Mouse (Mus musculus) adrenal gland (tissue): ENCODE results near the gene Rtkn2.

ENCODE experiments used
- intact Hi-C: fragments of 180-260 bp; cut with DNase I; formaldehyde crosslinking; loops from one replicate; pipeline ENCODE4 v1.15.1; 2025

Rtkn2 gene

DNA sequence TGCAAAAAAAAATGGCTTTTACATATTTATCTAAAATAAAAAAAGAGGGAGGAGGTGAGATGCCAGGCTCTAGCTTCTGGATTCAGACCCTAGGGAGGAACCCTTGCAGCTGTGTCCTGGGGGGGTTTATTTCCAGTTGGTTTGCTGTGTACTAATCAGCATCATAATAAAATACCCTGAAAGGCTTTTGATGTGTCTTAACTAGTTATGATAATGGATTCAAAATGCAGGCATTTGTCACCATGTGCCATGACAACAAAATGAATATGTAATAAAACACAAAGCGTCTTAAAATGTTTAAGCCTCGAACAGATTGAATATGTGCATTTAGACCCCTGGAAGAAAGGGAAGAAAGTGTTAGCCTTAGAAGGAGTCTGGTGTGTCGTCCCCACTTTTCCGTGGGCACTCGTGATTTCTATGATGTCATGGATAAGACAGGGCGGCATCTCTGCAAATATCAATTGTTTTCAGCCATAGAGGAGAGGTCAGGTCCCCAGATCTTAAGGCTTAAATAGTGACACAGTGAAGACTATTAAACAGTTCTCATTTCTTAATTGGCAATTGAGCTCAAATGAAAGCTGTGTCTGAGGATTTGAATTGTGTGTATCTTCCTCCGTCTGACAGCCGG lies 59.7 kb downstream of the Rtkn2 start:
- intact Hi-C loops: no loop called here

DNA sequence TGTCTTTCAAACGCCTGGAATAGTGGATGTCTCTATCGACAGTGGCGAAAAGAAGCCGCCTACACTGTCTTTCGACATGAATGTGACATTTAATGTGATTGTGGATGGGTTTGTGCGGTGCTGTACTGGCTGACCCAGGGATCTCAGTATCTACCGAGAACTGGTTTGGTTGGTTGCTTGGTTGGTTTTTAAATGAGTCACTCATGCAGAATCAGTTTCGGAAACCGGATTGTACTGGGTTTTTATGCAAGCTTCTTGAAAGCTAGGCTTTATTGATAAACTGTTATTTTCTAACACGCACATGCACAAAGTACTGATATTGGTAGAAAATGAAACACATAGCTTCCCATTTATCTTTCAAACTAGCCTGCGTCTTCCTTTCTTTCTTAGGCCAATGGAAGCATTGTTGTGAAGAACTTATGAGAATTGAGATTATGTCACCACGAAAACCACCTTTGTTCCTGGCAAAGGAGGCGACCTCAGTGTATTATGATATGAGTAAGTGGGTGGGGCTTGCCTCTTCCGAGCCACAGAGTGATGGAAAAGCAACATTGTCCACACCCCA lies 60.4 kb downstream of the Rtkn2 start:
- intact Hi-C loops: no loop called here

DNA sequence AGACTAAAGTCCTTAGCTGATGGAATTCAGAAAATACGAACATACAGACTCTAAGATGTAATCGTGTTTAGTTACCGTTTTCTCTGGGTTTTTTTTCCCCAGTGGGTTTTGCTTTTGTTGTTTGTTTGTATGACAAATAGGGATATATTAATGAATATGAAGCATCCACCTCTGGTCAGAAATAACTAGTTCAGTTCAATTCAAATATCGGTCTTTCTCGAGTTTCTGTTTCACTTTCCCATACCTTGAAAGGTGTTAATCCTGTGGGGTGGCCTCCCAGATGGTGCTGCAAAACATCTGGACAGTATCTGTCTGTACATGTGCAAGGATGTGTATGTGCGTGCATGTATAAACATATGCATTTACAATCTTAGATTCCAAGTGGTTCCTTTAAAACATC lies 61.0 kb downstream of the Rtkn2 start:
- intact Hi-C loops: no loop called here

DNA sequence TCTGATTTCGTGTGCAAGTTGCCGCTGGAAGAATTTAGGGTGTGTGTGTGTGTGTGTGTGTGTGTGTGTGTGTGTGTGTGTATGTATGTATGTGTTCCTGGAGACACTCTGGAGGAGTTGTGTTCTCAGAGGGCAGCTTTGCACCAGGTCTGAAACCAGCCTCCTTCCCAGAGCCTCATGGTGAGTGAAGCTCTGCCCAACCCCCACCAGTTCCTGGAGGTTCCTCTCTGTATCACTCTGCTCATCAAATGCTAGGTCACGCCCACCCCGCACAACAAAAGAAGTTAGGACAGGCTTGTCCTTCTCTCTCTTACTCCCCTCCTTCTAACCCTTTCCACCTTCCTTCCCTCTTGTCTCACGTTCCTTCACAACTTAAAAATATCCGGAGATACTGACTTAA lies 64.6 kb downstream of the Rtkn2 start:
- intact Hi-C loops: no loop called here

DNA sequence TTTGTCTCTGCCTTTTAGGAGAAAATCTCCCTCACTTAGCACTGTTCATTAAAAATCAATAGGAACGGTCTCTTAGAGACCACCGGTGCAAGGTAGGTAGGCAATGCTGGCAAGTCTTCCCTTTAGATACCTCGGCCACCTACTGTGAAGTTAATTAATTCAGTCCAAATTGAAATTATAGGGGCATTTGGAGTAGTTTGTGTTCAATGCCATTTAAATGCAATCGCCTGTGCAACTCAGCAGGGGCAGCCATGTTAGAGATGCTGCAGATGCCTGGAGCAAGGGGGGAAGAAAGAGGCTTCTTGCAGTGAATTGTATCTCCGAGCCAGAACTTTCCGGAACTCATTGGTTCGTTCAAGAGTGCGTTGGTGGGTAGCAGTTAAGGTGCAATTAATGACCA lies 65.5 kb downstream of the Rtkn2 start:
- intact Hi-C loops: no loop called here

DNA sequence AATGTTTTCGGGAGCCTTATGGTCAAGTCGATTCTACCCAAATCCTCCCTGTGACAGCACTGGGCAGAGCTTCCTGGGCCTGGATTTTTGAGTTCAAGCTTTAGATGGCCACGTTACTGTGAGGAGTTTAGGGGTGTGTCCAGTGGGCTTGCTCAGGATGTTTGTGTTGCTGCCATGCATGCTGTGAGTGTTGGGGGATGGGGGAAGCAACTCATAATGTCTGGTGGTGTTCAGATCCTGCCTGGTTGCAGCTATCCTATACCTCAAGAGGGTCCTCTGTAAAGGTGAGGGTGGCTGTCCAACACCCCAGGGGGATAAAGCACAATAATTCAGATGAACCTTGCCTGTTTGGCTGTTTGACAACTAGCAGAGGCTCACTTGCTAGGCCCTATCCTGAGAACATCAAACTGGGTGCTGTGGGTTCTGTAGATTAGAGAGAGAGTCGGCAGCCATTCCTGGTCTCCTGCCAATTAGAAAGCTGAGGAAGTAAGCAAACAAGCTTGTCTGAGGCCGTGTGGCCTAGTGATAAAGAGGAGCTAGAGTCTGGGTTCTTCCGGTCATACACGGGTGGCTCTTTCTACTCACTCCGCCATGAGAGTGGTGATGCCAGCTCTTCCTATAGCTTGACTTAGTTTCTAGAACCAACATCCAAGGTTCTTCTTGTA lies 69.4 kb downstream of the Rtkn2 start:
- intact Hi-C loops: no loop called here

DNA sequence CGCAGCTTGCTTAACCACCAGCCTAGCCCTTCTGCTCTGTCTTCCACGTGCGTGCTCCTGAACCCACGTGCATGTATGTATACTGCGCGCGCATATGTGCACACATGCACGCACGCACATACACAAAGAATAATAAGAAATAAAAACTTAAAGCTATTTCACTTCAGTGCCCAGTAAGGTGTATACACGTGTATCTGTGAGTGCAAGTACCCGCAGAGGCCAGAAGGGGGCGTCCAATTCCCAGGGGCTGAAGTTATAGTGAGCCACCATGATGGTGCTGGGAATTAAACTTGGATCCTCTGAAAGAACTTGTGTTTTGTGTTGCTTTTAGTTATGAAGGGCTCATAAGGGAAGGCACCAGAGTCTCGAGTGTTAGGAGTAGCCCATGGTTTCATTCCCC lies 71.5 kb downstream of the Rtkn2 start:
- intact Hi-C loops: no loop called here

DNA sequence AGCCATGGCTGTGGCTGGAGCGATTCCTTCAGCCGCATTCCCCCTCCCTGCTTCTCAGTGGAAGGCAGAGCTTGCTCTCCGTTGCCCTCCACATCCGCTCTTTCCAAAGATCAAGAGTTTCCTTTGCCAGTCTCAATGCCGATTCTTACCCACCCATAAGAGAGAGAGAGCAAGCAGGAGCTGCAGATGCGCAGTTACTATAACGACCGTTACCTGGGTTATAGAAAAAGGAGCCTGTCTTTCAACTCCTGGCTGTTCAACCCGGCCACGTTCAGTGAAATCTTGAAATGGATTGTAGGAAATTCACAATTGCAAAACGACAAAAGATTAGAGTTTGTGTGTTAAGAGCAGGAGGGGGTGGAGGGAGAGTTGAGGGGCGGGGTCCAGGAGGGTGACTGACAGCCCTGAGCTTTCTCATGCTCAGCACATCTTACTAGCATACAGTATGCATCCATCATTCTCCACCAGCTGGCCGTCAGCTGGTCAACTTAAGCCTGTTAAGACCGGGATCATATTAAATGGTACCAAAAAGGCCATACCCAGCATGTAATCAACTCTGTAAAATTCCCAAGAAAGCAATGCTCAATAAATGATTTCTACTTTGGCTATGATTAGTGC lies 72.1 kb downstream of the Rtkn2 start:
- intact Hi-C loops: no loop called here

DNA sequence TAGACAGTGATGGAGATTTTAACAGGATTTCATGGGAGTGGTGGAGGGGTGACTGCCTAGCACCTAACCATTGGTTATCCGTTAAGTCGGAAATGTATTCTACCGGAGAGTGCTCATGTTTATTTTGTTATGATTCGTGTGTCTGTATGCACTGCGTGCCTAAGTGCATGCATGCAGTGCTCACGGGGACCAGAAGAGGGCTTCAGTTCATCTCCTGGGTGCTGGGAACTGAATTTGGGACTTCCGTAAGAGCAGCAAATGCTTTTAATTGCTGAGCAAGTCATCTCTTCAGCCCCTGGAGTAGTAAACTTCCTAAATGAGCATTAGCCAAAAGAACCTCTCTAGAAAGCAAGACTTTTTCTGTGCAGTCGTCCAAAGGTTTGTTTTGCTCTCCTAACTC lies 72.9 kb downstream of the Rtkn2 start:
- intact Hi-C loops: no loop called here

DNA sequence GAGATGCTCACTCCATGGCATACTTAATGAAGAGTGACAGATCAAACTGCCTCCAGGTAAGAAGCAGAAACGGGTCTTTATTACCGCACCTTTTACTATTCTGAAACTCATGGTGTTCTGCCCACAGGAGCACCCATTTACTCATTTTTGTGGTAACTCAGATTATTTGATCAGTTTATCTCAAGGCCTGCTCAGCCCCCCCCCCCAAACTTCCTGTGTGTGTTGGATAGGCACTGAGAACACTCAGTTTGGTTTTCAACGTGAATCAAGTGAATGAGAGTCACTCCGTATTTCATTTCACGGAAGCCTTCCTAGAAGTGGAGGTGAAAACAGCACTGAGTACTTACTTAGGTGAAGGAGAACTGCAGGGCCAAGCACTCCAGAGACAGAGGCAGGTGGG lies 74.8 kb downstream of the Rtkn2 start:
- intact Hi-C loops: no loop called here

DNA sequence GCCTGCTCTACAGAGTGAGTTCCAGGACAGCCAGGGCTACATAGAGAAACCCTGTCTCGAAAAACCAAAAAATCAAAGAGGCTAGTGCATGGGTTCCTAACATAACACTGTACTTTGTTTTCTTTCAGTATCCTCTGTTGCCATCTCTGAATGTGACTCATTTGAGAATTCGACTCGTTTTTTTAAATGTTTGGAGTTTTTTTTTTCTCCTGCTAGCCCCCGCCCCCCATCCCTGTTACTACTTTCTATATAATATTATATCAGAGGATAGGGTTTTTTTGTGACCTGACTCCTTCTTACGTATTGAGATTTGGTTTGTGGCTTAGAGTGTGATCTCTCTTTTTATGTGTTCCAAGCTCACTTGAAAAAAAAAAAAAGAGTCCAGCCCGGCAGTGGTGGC lies 75.3 kb downstream of the Rtkn2 start:
- intact Hi-C loops: no loop called here

DNA sequence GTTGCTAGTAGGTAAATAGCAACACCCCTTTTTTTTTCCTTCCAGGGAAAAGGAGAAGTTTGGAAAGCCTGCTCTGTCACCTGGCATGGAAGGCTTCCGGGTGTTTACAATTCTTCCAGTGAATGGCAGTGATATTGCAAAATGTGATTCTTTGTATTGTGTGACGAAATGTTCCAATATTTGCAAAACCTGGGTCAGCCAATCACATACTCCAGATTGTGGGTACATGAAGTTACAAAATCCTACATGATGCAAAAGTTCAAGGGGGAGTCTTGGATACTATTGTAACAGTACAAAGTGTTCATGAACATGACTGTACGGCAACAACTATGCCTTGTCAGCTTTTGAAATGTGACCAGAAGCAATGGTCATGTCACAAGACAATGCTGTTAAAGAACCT lies 78.5 kb downstream of the Rtkn2 start:
- intact Hi-C loops: no loop called here

DNA sequence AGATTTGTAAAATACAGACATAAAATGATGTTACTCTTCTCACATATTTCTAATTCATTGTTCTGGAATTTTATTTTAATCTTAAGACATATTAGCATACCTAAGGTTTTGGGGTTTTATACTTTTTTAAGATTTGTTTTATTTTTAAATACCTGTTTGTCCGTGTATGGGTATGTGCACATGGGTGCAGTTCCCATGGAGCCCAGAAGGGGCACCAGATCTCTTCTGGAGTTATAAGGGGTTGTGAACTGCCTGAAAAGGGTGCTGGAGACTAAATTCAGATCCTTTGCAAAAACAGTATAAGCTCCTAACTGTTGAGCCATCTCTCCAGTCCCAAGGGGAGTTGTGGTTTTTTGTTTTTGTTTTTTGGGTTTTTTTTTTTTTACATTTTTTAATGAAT lies 79.0 kb downstream of the Rtkn2 start:
- intact Hi-C loops: no loop called here

DNA sequence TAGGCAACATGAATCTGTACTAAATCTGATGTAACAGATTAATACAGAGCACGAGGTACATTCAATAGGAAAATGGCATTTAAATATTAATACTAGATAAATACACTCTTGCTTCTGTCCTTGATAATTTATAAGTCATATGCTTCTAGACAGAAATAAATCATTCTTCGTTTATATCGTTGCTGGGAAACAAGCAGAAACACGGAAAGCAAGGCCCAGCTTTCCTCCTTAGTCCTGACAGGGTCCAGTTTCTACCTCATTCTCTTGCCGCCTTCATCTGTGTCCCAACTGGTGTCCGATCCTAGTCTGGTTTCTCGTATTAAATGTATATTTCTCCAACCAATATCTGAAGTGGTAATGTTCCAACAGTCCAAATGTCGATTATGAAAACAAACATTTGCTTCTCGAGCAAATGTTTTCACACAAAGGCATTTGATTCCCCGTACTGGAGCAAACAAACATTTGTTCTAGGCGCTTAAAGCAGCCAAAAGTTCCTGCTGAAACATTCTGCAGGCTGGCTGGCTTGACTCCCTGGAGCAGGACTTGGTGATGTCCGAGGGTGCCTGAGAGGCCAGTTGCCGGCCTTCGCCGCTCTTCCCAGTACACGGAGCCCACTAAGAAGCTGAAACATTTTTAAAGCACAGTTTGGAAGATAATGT lies 81.3 kb downstream of the Rtkn2 start:
- intact Hi-C loops: no loop called here

DNA sequence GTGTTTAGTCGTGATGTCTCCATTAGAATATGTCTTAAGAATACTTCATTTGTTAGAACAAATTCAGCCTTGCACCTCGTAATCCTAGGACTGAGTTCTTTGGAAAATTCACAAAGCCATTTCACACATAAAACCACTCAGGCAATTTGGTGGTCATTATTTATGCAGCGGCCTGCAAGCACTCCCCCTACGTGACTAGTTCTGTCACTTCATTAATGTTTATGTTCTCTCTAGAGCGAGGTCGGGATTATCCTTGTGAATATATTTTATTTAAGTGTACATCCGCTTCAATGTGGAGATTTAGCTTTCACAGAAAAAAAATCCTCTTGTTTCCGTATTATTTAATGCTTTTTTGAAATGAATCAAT lies 81.9 kb downstream of the Rtkn2 start:
- intact Hi-C loops: no loop called here

DNA sequence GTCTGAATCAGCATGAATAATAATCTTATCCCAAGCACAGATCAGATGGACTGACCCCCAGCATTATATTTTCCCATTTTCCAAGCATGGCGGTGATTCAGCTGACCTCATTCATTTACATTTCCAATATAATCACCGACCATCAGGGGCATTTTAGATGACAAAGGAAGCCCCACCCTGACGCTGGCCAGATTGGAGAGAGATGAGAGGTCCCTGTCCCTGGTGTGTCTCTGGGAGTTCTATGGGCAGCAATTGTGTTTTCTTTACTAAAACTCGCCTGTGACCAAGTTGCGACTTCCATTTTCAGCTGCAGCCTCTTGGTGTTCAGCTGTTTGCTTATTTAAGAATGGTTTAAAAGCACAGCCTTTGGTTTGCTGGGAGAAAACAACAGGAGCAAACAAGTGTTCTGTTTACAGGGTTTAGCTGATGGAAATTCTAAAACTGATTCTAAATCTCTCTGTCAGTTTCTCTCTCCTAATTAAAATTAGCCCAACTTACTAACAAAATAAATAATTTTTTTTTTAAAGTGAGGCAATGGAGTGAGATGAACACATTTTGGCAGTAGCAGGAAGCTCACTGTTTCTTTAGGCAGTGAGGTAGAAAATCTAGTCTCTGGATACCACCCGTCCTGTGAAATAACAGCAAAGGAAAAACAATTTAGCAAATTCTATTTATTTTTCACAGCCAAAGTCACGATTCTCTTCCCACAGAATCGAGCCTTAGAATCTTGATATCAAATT lies 84.6 kb downstream of the Rtkn2 start:
- intact Hi-C loops: no loop called here

DNA sequence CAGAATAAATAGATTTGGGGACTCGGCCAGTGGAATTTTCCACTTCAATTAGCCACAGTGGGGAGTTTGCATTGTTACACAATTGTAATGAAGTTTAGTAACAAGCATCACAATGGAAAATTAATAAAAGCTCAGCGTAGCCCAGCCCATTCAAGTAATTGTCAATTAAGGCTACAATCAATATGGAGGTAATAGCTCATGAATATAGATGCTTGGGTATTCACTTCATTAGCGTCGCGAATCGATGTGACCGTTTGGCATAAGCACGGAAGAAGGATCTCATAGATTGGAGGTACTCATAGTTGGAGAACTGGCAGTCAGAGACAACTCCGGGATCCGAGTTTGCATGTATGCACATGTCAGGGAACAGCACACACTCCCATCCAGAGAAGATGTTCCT lies 85.2 kb downstream of the Rtkn2 start:
- intact Hi-C loops: no loop called here

DNA sequence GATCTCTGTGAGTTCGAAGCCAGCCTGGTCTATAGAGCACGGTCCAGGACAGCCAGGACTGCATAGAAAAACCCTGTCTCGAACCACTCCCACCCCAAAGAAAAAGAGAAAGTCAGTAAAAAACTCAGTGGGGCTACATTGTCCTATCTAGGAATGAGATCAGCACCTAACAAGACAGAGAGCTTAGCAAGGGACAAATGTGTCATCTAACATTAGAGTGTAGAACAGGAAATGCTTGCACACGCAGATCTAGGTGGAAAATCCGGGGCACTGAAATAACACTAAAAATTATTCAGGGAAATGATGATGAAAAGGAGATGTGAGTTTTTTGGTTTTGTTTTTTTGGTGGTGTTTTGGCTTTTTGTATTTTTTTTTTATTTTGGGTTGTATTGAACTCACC lies 86.8 kb downstream of the Rtkn2 start:
- intact Hi-C loops: no loop called here

DNA sequence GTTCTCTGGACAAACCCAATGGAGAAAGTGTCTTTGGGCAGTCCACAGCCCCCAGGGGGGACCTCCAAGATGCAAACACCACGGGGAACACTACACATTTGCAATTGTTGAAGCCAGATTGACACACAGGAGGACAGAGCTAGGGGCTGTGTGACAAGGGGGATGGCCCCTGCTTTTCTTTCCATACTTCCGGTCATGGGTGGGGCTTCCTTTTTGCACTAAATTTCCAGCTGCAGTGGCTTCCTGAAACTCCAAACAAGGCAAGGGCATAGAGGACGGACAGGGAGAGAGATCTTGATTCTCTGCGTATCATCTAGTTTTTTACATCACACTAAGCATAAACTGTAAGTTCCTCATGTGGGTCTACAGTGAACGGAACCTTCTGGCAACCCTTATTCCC lies 88.6 kb downstream of the Rtkn2 start:
- intact Hi-C loops: no loop called here

DNA sequence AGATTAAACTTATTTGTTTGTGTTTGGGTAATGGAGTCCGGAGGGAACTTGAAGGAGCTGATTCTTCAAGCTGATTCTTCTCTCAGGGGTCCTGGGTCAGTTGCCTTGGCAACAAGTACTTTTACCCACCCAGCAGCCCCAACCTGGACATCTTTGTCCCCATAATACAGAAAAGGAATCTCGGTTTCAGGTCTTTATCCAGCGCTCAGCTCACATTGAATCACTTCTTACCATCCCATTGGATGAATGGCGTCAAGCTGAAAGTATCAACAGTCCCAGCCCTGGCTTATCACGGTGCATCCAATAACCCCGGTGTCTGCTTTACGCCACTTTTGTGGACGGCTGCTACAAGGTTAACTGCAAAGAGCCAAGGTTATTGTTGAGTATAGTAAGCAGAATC lies 89.1 kb downstream of the Rtkn2 start:
- intact Hi-C loops: no loop called here

DNA sequence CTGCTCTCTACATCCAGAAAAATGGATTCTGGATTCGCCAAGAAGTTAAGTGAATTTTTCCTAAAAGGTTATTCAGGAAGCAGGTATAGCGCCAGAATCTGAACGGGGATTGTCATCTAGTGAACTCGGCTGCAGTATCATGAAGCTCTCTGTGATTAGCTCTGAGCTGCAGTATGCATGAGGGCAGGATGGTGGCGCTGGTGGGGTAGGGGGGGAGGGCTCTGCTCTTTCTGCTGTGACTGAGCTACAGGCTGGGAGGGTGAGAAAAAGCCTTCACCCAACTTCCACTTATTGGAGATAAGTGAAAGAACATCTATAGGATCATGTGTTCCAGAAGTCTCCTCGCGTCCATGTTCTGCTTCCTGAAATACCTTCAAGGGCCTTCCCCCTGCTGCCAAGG lies 91.7 kb downstream of the Rtkn2 start:
- intact Hi-C loops: no loop called here

DNA sequence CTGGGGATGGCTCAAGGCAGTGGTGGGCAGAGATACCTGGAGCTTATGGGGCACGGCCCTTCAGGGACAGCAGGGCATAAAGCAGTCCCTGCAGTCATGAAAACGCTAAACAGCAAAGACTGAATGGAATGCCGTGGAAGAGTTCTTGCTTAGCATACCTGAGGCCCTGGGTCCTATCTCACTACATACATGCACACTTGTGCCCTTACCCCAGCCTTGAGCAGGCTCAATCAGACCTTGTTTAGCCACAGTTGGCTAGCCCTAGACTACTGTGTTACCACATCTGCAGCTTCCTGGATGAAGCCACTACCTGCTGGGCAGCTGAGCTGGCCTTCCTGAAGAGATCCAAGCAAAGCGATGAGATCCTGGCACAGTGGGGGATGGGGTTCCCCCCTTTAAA lies 93.3 kb downstream of the Rtkn2 start:
- intact Hi-C loops: no loop called here
